Mouse (Mus musculus) adrenal gland, adult 8-10 months (tissue): ENCODE data around the gene Evc2. TPM values are rescaled to one million over a fixed set of nuclear protein-coding genes. Genes with fewer than 3 reads are reported as not detected.

Experiments
- total RNA-seq, 4 experiments: library from RNA; stranded (reverse); gene quantifications; 2 replicates each; pipeline ENCODE4 v1.2.4; 2022

Gene Evc2
- total RNA-seq, 4 experiments from 2014 or later: 21.4 to 34.0 (median 27.6) TPM

Other genes with a start within 250 kb of the Evc2 start
- 10 to 100 TPM; 10.4 to 17.7 (median 13.3) TPM for gene Crmp1, start 96.6 kb upstream of the Evc2 start, total RNA-seq
- gene Evc, start 1.6 kb upstream of the Evc2 start, total RNA-seq: 10 to 100 TPM; 14.8 to 23.7 (median 19.3) TPM